Mouse (Mus musculus): ENCODE results near the gene Rgs3. TPM values are rescaled to one million over a fixed set of nuclear protein-coding genes. Genes with fewer than 3 reads are reported as not detected.

Rgs3 gene
- polyA plus RNA-seq, 1 experiment from 2014 or later: 31.3 TPM

- H3K9ac ChIP-seq (ENCODE audit: low read depth, low read length): no peak overlapping the region
- H3K9me3 ChIP-seq (ENCODE audit: control insufficient read depth, low read length): no peaks in the 10 kb centered on the region
- 0 out of 2 replicates have a peak overlapping the region, but pooled peaks have one; percentile 24 for H3K27ac ChIP-seq (ENCODE audit: low read depth, low read length)
- WGBS: 71% methylated on average over 13 of the region's 13 CpGs
- H3K4me3 ChIP-seq (ENCODE audit: low read depth, low read length): no peak overlapping the region
- no peak overlapping the region for H3K4me2 ChIP-seq (replicated peaks; ENCODE audit: low read depth, low read length)
- no peak for DNase-seq (ENCODE audit: low spot score)
- no peak for ATAC-seq (ENCODE audit: low FRiP score)
- H3K27me3 ChIP-seq (ENCODE audit: control insufficient read depth, insufficient read depth, low read length): no peaks in the 10 kb centered on the region
- H3K36me3 ChIP-seq (ENCODE audit: control insufficient read depth, insufficient read depth, low read length): no peaks in the 10 kb centered on the region
- H3K4me1 ChIP-seq (replicated peaks; ENCODE audit: control insufficient read depth, insufficient read depth, low read length): peaks cover 25% of the 10 kb centered on the region
Observed at GRCm38 (mm10) chr4:62623251-62624015, 63.8 kb downstream of the Rgs3 start.

GRCm38 (mm10) chr4:62624679-62625450 lies 65.2 kb downstream of the Rgs3 start:
- Histone ChIP-seq H3K4me1 (replicated peaks; ENCODE audit: control insufficient read depth, insufficient read depth, low read length) (peaks cover 15% of the 10 kb centered on the region), H3K4me2 (replicated peaks; ENCODE audit: low read depth, low read length) (no peak overlapping the region), H3K27ac (ENCODE audit: low read depth, low read length) (peak overlapping the region; percentile 72), H3K36me3 (ENCODE audit: control insufficient read depth, insufficient read depth, low read length) (no peaks in the 10 kb centered on the region), H3K4me3 (ENCODE audit: low read depth, low read length) (no peak overlapping the region), H3K27me3 (ENCODE audit: control insufficient read depth, insufficient read depth, low read length) (no peaks in the 10 kb centered on the region), H3K9ac (ENCODE audit: low read depth, low read length) (peak overlapping the region; percentile 36), H3K9me3 (ENCODE audit: control insufficient read depth, low read length) (no peaks in the 10 kb centered on the region)
- ATAC-seq (ENCODE audit: low FRiP score) (peak; percentile 42), DNase-seq (ENCODE audit: low spot score) (peak; percentile 67)
- WGBS: 27% methylated on average over 15 of the region's 15 CpGs

GRCm38 (mm10) chr4:62625451-62626061 lies 65.9 kb downstream of the Rgs3 start:
- H3K4me1 ChIP-seq (replicated peaks; ENCODE audit: control insufficient read depth, insufficient read depth, low read length): peaks cover 12% of the 10 kb centered on the region
- DNase-seq (ENCODE audit: low spot score) (no peak), ATAC-seq (ENCODE audit: low FRiP score) (no peak)
- H3K36me3 ChIP-seq (ENCODE audit: control insufficient read depth, insufficient read depth, low read length): no peaks in the 10 kb centered on the region
- H3K4me3 ChIP-seq (ENCODE audit: low read depth, low read length): no peak overlapping the region
- H3K27ac ChIP-seq (ENCODE audit: low read depth, low read length): peak overlapping the region; percentile 72
- H3K27me3 ChIP-seq (ENCODE audit: control insufficient read depth, insufficient read depth, low read length): no peaks in the 10 kb centered on the region
- H3K9me3 ChIP-seq (ENCODE audit: control insufficient read depth, low read length): no peaks in the 10 kb centered on the region
- no peak overlapping the region for H3K9ac ChIP-seq (ENCODE audit: low read depth, low read length)
- 55% methylated on average over 19 of the region's 19 CpGs for whole genome bisulfite sequencing
- H3K4me2 ChIP-seq (replicated peaks; ENCODE audit: low read depth, low read length): no peak overlapping the region

- Histone ChIP-seq H3K9ac (ENCODE audit: low read depth, low read length) (no peak overlapping the region), H3K4me1 (replicated peaks; ENCODE audit: control insufficient read depth, insufficient read depth, low read length) (peaks cover 12% of the 10 kb centered on the region), H3K4me3 (ENCODE audit: low read depth, low read length) (no peak overlapping the region), H3K27me3 (ENCODE audit: control insufficient read depth, insufficient read depth, low read length) (no peaks in the 10 kb centered on the region), H3K4me2 (replicated peaks; ENCODE audit: low read depth, low read length) (no peak overlapping the region), H3K36me3 (ENCODE audit: control insufficient read depth, insufficient read depth, low read length) (no peaks in the 10 kb centered on the region), H3K9me3 (ENCODE audit: control insufficient read depth, low read length) (no peaks in the 10 kb centered on the region), H3K27ac (ENCODE audit: low read depth, low read length) (no peak overlapping the region; the same call in 1 of the 2 replicates)
- WGBS: 75% methylated on average over 15 of the region's 15 CpGs
- DNase-seq (ENCODE audit: low spot score) (no peak), ATAC-seq (ENCODE audit: low FRiP score) (no peak)
Observed at GRCm38 (mm10) chr4:62626228-62627026, 66.8 kb downstream of the Rgs3 start.

- no peak for ATAC-seq (ENCODE audit: low FRiP score)
- H3K9ac ChIP-seq (ENCODE audit: low read depth, low read length): no peak overlapping the region
- no peaks in the 10 kb centered on the region for H3K27me3 ChIP-seq (ENCODE audit: control insufficient read depth, insufficient read depth, low read length)
- DNase-seq (ENCODE audit: low spot score): no peak
- WGBS: 95% methylated on average over 4 of the region's 4 CpGs
- H3K27ac ChIP-seq (ENCODE audit: low read depth, low read length): no peak overlapping the region
- peaks cover 10% of the 10 kb centered on the region for H3K4me1 ChIP-seq (replicated peaks; ENCODE audit: control insufficient read depth, insufficient read depth, low read length)
- H3K36me3 ChIP-seq (ENCODE audit: control insufficient read depth, insufficient read depth, low read length): no peaks in the 10 kb centered on the region
- no peak overlapping the region for H3K4me2 ChIP-seq (replicated peaks; ENCODE audit: low read depth, low read length)
- H3K4me3 ChIP-seq (ENCODE audit: low read depth, low read length): no peak overlapping the region
- H3K9me3 ChIP-seq (ENCODE audit: control insufficient read depth, low read length): no peaks in the 10 kb centered on the region
Observed at GRCm38 (mm10) chr4:62627331-62627730, 67.7 kb downstream of the Rgs3 start.

- H3K4me2 ChIP-seq (replicated peaks; ENCODE audit: low read depth, low read length): no peak overlapping the region
- H3K27me3 ChIP-seq (ENCODE audit: control insufficient read depth, insufficient read depth, low read length): no peaks in the 10 kb centered on the region
- WGBS: 91% methylated on average over 7 of the region's 7 CpGs
- no peak overlapping the region for H3K27ac ChIP-seq (ENCODE audit: low read depth, low read length)
- no peaks in the 10 kb centered on the region for H3K36me3 ChIP-seq (ENCODE audit: control insufficient read depth, insufficient read depth, low read length)
- H3K4me3 ChIP-seq (ENCODE audit: low read depth, low read length): no peak overlapping the region
- peaks cover 8% of the 10 kb centered on the region for H3K4me1 ChIP-seq (replicated peaks; ENCODE audit: control insufficient read depth, insufficient read depth, low read length)
- no peak for ATAC-seq (ENCODE audit: low FRiP score)
- no peak overlapping the region for H3K9ac ChIP-seq (ENCODE audit: low read depth, low read length)
- no peak for DNase-seq (ENCODE audit: low spot score)
- H3K9me3 ChIP-seq (ENCODE audit: control insufficient read depth, low read length): no peaks in the 10 kb centered on the region
Observed at GRCm38 (mm10) chr4:62628547-62628946, 68.9 kb downstream of the Rgs3 start.

- no peak for DNase-seq (ENCODE audit: low spot score)
- no peak overlapping the region for H3K9ac ChIP-seq (ENCODE audit: low read depth, low read length)
- no peaks in the 10 kb centered on the region for H3K36me3 ChIP-seq (ENCODE audit: control insufficient read depth, insufficient read depth, low read length)
- H3K27me3 ChIP-seq (ENCODE audit: control insufficient read depth, insufficient read depth, low read length): no peaks in the 10 kb centered on the region
- H3K4me1 ChIP-seq (replicated peaks; ENCODE audit: control insufficient read depth, insufficient read depth, low read length): peaks cover 8% of the 10 kb centered on the region
- H3K4me2 ChIP-seq (replicated peaks; ENCODE audit: low read depth, low read length): no peak overlapping the region
- 0 out of 2 replicates have a peak, but pooled peaks have one; percentile 15 for ATAC-seq (ENCODE audit: low FRiP score)
- no peak overlapping the region for H3K4me3 ChIP-seq (ENCODE audit: low read depth, low read length)
- 53% methylated on average over 9 of the region's 9 CpGs for WGBS
- no peaks in the 10 kb centered on the region for H3K9me3 ChIP-seq (ENCODE audit: control insufficient read depth, low read length)
- H3K27ac ChIP-seq (ENCODE audit: low read depth, low read length): no peak overlapping the region
Observed at GRCm38 (mm10) chr4:62629461-62629860, 69.8 kb downstream of the Rgs3 start.

GRCm38 (mm10) chr4:62629905-62630304 lies 70.3 kb downstream of the Rgs3 start:
- Histone ChIP-seq H3K4me1 (replicated peaks; ENCODE audit: control insufficient read depth, insufficient read depth, low read length) (peaks cover 6% of the 10 kb centered on the region), H3K9me3 (ENCODE audit: control insufficient read depth, low read length) (no peaks in the 10 kb centered on the region), H3K27me3 (ENCODE audit: control insufficient read depth, insufficient read depth, low read length) (no peaks in the 10 kb centered on the region), H3K4me3 (ENCODE audit: low read depth, low read length) (no peak overlapping the region), H3K36me3 (ENCODE audit: control insufficient read depth, insufficient read depth, low read length) (no peaks in the 10 kb centered on the region), H3K27ac (ENCODE audit: low read depth, low read length) (no peak overlapping the region), H3K4me2 (replicated peaks; ENCODE audit: low read depth, low read length) (no peak overlapping the region), H3K9ac (ENCODE audit: low read depth, low read length) (no peak overlapping the region)
- WGBS: 46% methylated on average over 4 of the region's 4 CpGs
- ATAC-seq (ENCODE audit: low FRiP score) (no peak), DNase-seq (ENCODE audit: low spot score) (no peak)
